Mouse (Mus musculus): ENCODE measurements around the gene Nepn. TPM values are rescaled to one million over a fixed set of nuclear protein-coding genes. Genes with fewer than 3 reads are reported as not detected.

The Nepn gene
- polyA plus RNA-seq, 1 experiment: not detected

GRCm38 (mm10) chr10:52391208-52391607, 2.4 kb downstream of the Nepn start:
- H3K9me3 ChIP-seq (replicated peaks; ENCODE audit: control insufficient read depth, insufficient read depth, low read length, poor library complexity, severe bottlenecking): no peaks in the 10 kb centered on the region

GRCm38 (mm10) chr10:52396647-52397046, 7.9 kb downstream of the Nepn start:
- Histone ChIP-seq H3K9ac (ENCODE audit: low read depth, poor library complexity, severe bottlenecking) (no peak overlapping the region), H3K27ac (ENCODE audit: insufficient read depth, low read length) (no peak overlapping the region), H3K4me1 (ENCODE audit: control insufficient read depth, insufficient read depth, low read length) (no peaks in the 10 kb centered on the region), H3K9me3 (replicated peaks; ENCODE audit: control insufficient read depth, insufficient read depth, low read length, poor library complexity, severe bottlenecking) (no peaks in the 10 kb centered on the region), H3K36me3 (ENCODE audit: control insufficient read depth, insufficient read depth, low read length, poor library complexity, severe bottlenecking) (no peaks in the 10 kb centered on the region), H3K27me3 (ENCODE audit: control insufficient read depth, insufficient read depth, low read length, poor library complexity, severe bottlenecking) (no peaks in the 10 kb centered on the region), H3K4me3 (ENCODE audit: low read depth, low read length) (no peak overlapping the region)
- TF ChIP-seq CTCF (IDR thresholded peaks at IDR 0.05; ENCODE audit: low read depth, low read length): no peak
- TF ChIP-seq EP300 (IDR thresholded peaks at IDR 0.05; ENCODE audit: insufficient read depth, low read depth, low read length): no peak
- no peak for TF ChIP-seq POLR2A (IDR thresholded peaks at IDR 0.05; ENCODE audit: insufficient read depth, low read length)

More at GRCm38 (mm10) chr10:52391208-52391607, 2.4 kb downstream of the Nepn start:
- no peaks in the 10 kb centered on the region for H3K27me3 ChIP-seq (ENCODE audit: control insufficient read depth, insufficient read depth, low read length, poor library complexity, severe bottlenecking)
- no peaks in the 10 kb centered on the region for H3K36me3 ChIP-seq (ENCODE audit: control insufficient read depth, insufficient read depth, low read length, poor library complexity, severe bottlenecking)
- no peak overlapping the region for H3K9ac ChIP-seq (ENCODE audit: low read depth, poor library complexity, severe bottlenecking)
- H3K27ac ChIP-seq (ENCODE audit: insufficient read depth, low read length): no peak overlapping the region
- H3K4me1 ChIP-seq (ENCODE audit: control insufficient read depth, insufficient read depth, low read length): no peaks in the 10 kb centered on the region
- no peak overlapping the region for H3K4me3 ChIP-seq (ENCODE audit: low read depth, low read length)
- no peak for TF ChIP-seq CTCF (IDR thresholded peaks at IDR 0.05; ENCODE audit: low read depth, low read length)
- no peak for TF ChIP-seq POLR2A (IDR thresholded peaks at IDR 0.05; ENCODE audit: insufficient read depth, low read length)
- no peak for TF ChIP-seq EP300 (IDR thresholded peaks at IDR 0.05; ENCODE audit: insufficient read depth, low read depth, low read length)

- Histone ChIP-seq H3K4me3 (ENCODE audit: low read depth, low read length) (no peak overlapping the region), H3K9ac (ENCODE audit: low read depth, poor library complexity, severe bottlenecking) (no peak overlapping the region), H3K27ac (ENCODE audit: insufficient read depth, low read length) (no peak overlapping the region), H3K36me3 (ENCODE audit: control insufficient read depth, insufficient read depth, low read length, poor library complexity, severe bottlenecking) (no peaks in the 10 kb centered on the region), H3K27me3 (ENCODE audit: control insufficient read depth, insufficient read depth, low read length, poor library complexity, severe bottlenecking) (no peaks in the 10 kb centered on the region), H3K9me3 (replicated peaks; ENCODE audit: control insufficient read depth, insufficient read depth, low read length, poor library complexity, severe bottlenecking) (no peaks in the 10 kb centered on the region), H3K4me1 (ENCODE audit: control insufficient read depth, insufficient read depth, low read length) (no peaks in the 10 kb centered on the region)
- no peak for TF ChIP-seq POLR2A (IDR thresholded peaks at IDR 0.05; ENCODE audit: insufficient read depth, low read length)
- TF ChIP-seq EP300 (IDR thresholded peaks at IDR 0.05; ENCODE audit: insufficient read depth, low read depth, low read length): no peak
- TF ChIP-seq CTCF (IDR thresholded peaks at IDR 0.05; ENCODE audit: low read depth, low read length): no peak
These were observed 9.9 kb downstream of the Nepn start for GRCm38 (mm10) chr10:52398715-52399114.

- TF ChIP-seq EP300 (IDR thresholded peaks at IDR 0.05; ENCODE audit: insufficient read depth, low read depth, low read length) (no peak), POLR2A (IDR thresholded peaks at IDR 0.05; ENCODE audit: insufficient read depth, low read length) (no peak)
- H3K27me3 ChIP-seq (ENCODE audit: control insufficient read depth, insufficient read depth, low read length, poor library complexity, severe bottlenecking): no peaks in the 10 kb centered on the region
- no peak overlapping the region for H3K4me3 ChIP-seq (ENCODE audit: low read depth, low read length)
- H3K9ac ChIP-seq (ENCODE audit: low read depth, poor library complexity, severe bottlenecking): no peak overlapping the region
- H3K9me3 ChIP-seq (replicated peaks; ENCODE audit: control insufficient read depth, insufficient read depth, low read length, poor library complexity, severe bottlenecking): no peaks in the 10 kb centered on the region
- H3K36me3 ChIP-seq (ENCODE audit: control insufficient read depth, insufficient read depth, low read length, poor library complexity, severe bottlenecking): no peaks in the 10 kb centered on the region
- H3K27ac ChIP-seq (ENCODE audit: insufficient read depth, low read length): no peak overlapping the region
- no peaks in the 10 kb centered on the region for H3K4me1 ChIP-seq (ENCODE audit: control insufficient read depth, insufficient read depth, low read length)
These were observed 10.9 kb downstream of the Nepn start for GRCm38 (mm10) chr10:52399722-52400121.

- Histone ChIP-seq H3K9ac (ENCODE audit: low read depth, poor library complexity, severe bottlenecking) (no peak overlapping the region), H3K4me1 (ENCODE audit: control insufficient read depth, insufficient read depth, low read length) (no peaks in the 10 kb centered on the region), H3K36me3 (ENCODE audit: control insufficient read depth, insufficient read depth, low read length, poor library complexity, severe bottlenecking) (no peaks in the 10 kb centered on the region), H3K27me3 (ENCODE audit: control insufficient read depth, insufficient read depth, low read length, poor library complexity, severe bottlenecking) (no peaks in the 10 kb centered on the region), H3K4me3 (ENCODE audit: low read depth, low read length) (no peak overlapping the region), H3K9me3 (replicated peaks; ENCODE audit: control insufficient read depth, insufficient read depth, low read length, poor library complexity, severe bottlenecking) (no peaks in the 10 kb centered on the region), H3K27ac (ENCODE audit: insufficient read depth, low read length) (no peak overlapping the region)
- TF ChIP-seq EP300 (IDR thresholded peaks at IDR 0.05; ENCODE audit: insufficient read depth, low read depth, low read length) (no peak), CTCF (IDR thresholded peaks at IDR 0.05; ENCODE audit: low read depth, low read length) (no peak), POLR2A (IDR thresholded peaks at IDR 0.05; ENCODE audit: insufficient read depth, low read length) (no peak)
These were observed 16.4 kb downstream of the Nepn start for GRCm38 (mm10) chr10:52405160-52405559.

GRCm38 (mm10) chr10:52407526-52407925, 18.8 kb downstream of the Nepn start:
- Histone ChIP-seq H3K4me1 (ENCODE audit: control insufficient read depth, insufficient read depth, low read length) (no peaks in the 10 kb centered on the region), H3K27me3 (ENCODE audit: control insufficient read depth, insufficient read depth, low read length, poor library complexity, severe bottlenecking) (no peaks in the 10 kb centered on the region), H3K4me3 (ENCODE audit: low read depth, low read length) (no peak overlapping the region), H3K36me3 (ENCODE audit: control insufficient read depth, insufficient read depth, low read length, poor library complexity, severe bottlenecking) (no peaks in the 10 kb centered on the region), H3K27ac (ENCODE audit: insufficient read depth, low read length) (no peak overlapping the region), H3K9ac (ENCODE audit: low read depth, poor library complexity, severe bottlenecking) (no peak overlapping the region), H3K9me3 (replicated peaks; ENCODE audit: control insufficient read depth, insufficient read depth, low read length, poor library complexity, severe bottlenecking) (no peaks in the 10 kb centered on the region)
- no peak for TF ChIP-seq CTCF (IDR thresholded peaks at IDR 0.05; ENCODE audit: low read depth, low read length)
- TF ChIP-seq EP300 (IDR thresholded peaks at IDR 0.05; ENCODE audit: insufficient read depth, low read depth, low read length): no peak
- TF ChIP-seq POLR2A (IDR thresholded peaks at IDR 0.05; ENCODE audit: insufficient read depth, low read length): no peak

Measured in ES-Bruce4 (cell line).